Mouse (Mus musculus) liver, adult 2 months (tissue): Measurements from ENCODE around the gene Gm20388.

Experiments
- CTCF ChIP-seq: fragments of 200-500 bp; IDR thresholded peaks from 2 replicates; pipeline ENCODE4 v1.5.1; 2011; ENCODE audit warnings: low read depth, low read length, control low read depth
- POLR2A ChIP-seq: fragments of 200-500 bp; IDR thresholded peaks from 2 replicates; pipeline ENCODE4 v1.6.1; 2011; ENCODE audit warnings: low read length, control low read depth; ENCODE audit not compliant: insufficient read depth; ENCODE audit errors: extremely low read depth

DNA sequence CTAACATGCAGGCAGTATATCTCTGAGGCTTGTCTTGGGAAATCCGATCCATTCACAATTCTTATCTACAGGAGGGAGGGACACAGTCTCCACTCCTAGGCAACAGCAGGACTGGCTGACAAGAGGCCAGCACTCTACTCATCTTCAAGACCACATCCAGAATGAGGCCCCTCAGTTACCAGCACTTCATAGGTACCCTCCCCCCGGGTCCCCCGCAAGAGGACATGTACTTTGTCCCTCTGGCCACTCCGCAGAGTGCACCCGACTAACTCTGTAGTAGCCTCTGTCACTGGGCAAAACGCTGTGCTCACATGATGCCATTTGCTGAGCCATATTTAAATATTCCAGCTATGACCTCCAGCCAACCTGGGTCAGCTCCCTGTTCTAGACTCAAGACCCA lies 1887.8 kb downstream of the Gm20388 start:
- no peak for TF ChIP-seq CTCF
- TF ChIP-seq POLR2A: no peak
